Mouse (Mus musculus): ENCODE results near the gene Cchcr1.

GRCm38 (mm10) chr17:35484066-35484465, 32.8 kb upstream of the Cchcr1 start:
- TF ChIP-seq CTCF (IDR thresholded peaks at IDR 0.05; ENCODE audit: control insufficient read depth, insufficient read depth, insufficient replicate concordance, low read depth, low read length): peak; percentile 88
- TF ChIP-seq POLR2A (IDR thresholded peaks at IDR 0.05; ENCODE audit: control insufficient read depth, low read depth, low read length): no peak

All from testis, adult 2 months (tissue).